Mouse (Mus musculus): ENCODE results near the gene Pm20d1. TPM values are rescaled to one million over a fixed set of nuclear protein-coding genes. Genes with fewer than 3 reads are reported as not detected.

Pm20d1 gene
- polyA plus RNA-seq (2021; fragmentation: Nextera tagmentation): 2.1 and 5.3 TPM in 2 replicates
- long read RNA-seq, experiment 1, partial matches to known transcripts: 1 of 2 reads
- long read RNA-seq, experiment 1, other reads (novel, unspliced or antisense): 0 of 2 reads
- long read RNA-seq, experiment 2, full-length matches to known transcripts: 13 of 30 reads
- long read RNA-seq, experiment 2, partial matches to known transcripts: 1 of 30 reads
- long read RNA-seq, experiment 2, other reads (novel, unspliced or antisense): 16 of 30 reads

DNA sequence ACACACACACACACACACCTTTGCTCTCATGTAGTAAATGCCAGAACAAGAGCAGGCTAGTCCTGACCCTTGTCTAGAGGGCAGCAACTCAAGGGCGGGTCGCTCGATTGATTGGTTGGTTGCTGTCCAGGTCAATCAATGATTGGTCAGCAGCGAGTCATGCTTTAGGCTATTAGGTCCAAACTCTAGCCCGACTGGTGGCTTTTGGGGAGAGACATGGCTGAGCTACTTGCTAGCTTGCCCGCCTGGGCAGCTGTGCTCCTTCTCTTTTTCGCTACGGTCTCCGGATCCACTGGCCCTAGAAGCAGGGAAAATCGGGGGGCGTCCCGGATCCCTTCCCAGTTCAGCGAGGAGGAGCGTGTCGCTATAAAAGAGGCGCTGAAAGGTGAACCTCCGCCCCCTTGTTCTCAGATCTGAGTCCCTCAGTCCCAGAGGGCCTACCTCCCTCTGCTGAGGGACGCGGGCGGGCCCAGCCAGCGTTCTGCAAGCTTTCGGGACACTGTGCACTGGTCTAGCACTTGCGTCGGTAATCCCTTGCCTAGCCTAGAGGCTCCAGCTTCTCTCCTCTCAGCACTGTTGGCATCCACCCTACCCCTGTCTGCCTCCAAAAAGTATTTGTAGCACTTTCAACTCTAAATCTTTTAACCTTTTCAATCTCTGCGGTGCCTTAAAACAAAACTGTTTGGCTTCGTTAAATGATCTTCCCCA is at the start of gene Pm20d1:
Gene Pm20d1, plus strand, starts transcription at position 180 of the 708 bp plus-strand sequence.

GRCm38 (mm10) chr1:131827207-131827786 is 30.1 kb downstream of the Pm20d1 start, which contains the start of gene Slc41a1:
TSS of gene Slc41a1 (plus strand) at chr1:131827493.

DNA sequence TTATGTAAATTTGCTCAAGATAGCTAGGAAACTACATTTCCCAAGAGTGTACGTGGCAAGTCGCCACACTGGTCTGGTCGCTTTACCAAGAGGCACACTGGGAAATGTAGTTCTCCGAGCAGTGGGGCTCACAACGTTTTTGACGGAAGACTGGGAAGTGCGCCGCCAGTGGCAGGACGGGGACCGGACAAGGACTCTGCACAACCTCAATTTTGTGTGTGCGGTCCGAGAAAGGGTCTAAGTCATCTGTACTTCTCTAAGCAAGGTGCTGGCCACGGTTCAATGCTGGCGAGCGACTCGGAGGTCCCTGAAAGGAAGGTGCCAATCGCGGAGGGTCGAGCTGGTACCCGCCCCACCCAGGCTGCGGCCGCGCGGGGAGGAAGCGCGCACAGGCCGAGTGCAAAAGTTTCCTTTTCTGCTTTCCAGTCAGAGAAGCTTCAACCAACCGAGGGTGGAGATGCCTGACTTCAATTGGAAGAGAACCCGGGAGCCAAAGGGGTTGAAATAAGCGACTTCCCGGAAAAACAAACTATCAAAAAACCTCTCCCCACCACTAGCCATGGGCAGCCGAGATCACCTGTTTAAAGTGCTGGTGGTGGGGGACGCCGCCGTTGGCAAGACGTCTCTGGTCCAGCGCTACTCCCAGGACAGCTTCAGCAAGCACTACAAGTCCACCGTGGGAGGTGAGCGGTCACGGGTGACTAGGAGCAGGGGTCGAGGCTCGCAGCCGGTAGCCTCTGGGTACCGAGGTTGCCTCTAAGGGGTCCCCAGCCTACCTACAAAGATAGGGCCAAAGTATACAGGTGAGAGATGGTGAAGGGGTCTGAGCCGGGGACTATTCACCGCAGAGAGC is 70.1 kb downstream of the Pm20d1 start, which contains the start of gene Rab29:
Gene Rab29, plus strand, starts transcription at position 132 of the 853 bp plus-strand sequence.

Other genes with a start within 250 kb of the Pm20d1 start
- 0.06 and 0.09 TPM in 2 replicates for gene Avpr1b, start 198.1 kb upstream of the Pm20d1 start, polyA plus RNA-seq (2021; fragmentation: Nextera tagmentation)
- 0.06 TPM in 1 of 2 replicates, not detected in the other for gene Ctse, start 159.1 kb upstream of the Pm20d1 start, polyA plus RNA-seq (2021; fragmentation: Nextera tagmentation)
- 0.64 and 1.8 TPM in 2 replicates for gene Rab7b, start 108.7 kb upstream of the Pm20d1 start, polyA plus RNA-seq (2021; fragmentation: Nextera tagmentation)
- gene Slc26a9, start 53.4 kb upstream of the Pm20d1 start, polyA plus RNA-seq (2021; fragmentation: Nextera tagmentation): 0.03 and 0.05 TPM in 2 replicates
- gene Slc41a1, start 30.1 kb downstream of the Pm20d1 start, polyA plus RNA-seq (2021; fragmentation: Nextera tagmentation): 28.1 and 28.8 TPM in 2 replicates
- 11.6 and 11.8 TPM in 2 replicates for gene Rab29, start 69.8 kb downstream of the Pm20d1 start, polyA plus RNA-seq (2021; fragmentation: Nextera tagmentation)
- gene Nucks1, start 113.2 kb downstream of the Pm20d1 start, polyA plus RNA-seq (2021; fragmentation: Nextera tagmentation): 16.1 and 17.3 TPM in 2 replicates
- gene Slc45a3, start 165.6 kb downstream of the Pm20d1 start, polyA plus RNA-seq (2021; fragmentation: Nextera tagmentation): 0.29 and 0.50 TPM in 2 replicates
- 13.2 and 13.3 TPM in 2 replicates for gene Elk4, start 210.2 kb downstream of the Pm20d1 start, polyA plus RNA-seq (2021; fragmentation: Nextera tagmentation)

Data from layer of hippocampus, adult 6 months (tissue).